Mouse (Mus musculus): Measurements from ENCODE around the gene 4933427I04Rik. TPM values are rescaled to one million over a fixed set of nuclear protein-coding genes. Genes with fewer than 3 reads are reported as not detected.

4933427I04Rik gene
- polyA plus RNA-seq, 1 experiment from 2014 or later: not detected

Other genes with a start within 250 kb of the 4933427I04Rik start
- gene Macf1, start 175.3 kb upstream of the 4933427I04Rik start, polyA plus RNA-seq (2015; fragmentation: Nextera tagmentation; extraction: Ambion mirVana): 77.8 and 89.5 TPM in 2 replicates
- 294 and 297 TPM in 2 replicates for gene Ndufs5, start 141.5 kb upstream of the 4933427I04Rik start, polyA plus RNA-seq (2015; fragmentation: Nextera tagmentation; extraction: Ambion mirVana)
- gene Akirin1, start 109.3 kb upstream of the 4933427I04Rik start, polyA plus RNA-seq (2015; fragmentation: Nextera tagmentation; extraction: Ambion mirVana): 29.9 and 37.8 TPM in 2 replicates
- gene Rhbdl2, start 71.8 kb upstream of the 4933427I04Rik start, polyA plus RNA-seq (2015; fragmentation: Nextera tagmentation; extraction: Ambion mirVana): 1.3 and 1.6 TPM in 2 replicates
- 69.4 and 80.6 TPM in 2 replicates for gene Mycbp, start 45.2 kb downstream of the 4933427I04Rik start, polyA plus RNA-seq (2015; fragmentation: Nextera tagmentation; extraction: Ambion mirVana)
- gene Rragc, start 57.8 kb downstream of the 4933427I04Rik start, polyA plus RNA-seq (2015; fragmentation: Nextera tagmentation; extraction: Ambion mirVana): 39.4 and 44.0 TPM in 2 replicates
- not detected in 2 replicates for gene 4930535I16Rik, start 58.3 kb downstream of the 4933427I04Rik start, polyA plus RNA-seq (2015; fragmentation: Nextera tagmentation; extraction: Ambion mirVana)